Mouse (Mus musculus) G1E-ER4 (cell line): ENCODE results near the gene Gm44596. TPM values are rescaled to one million over a fixed set of nuclear protein-coding genes. Genes with fewer than 3 reads are reported as not detected.

ENCODE experiments used
- GATA1 ChIP-seq: IDR thresholded peaks from one replicate; pipeline ENCODE4 v1.8.0; 2012; ENCODE audit warnings: low read length, inconsistent platforms
- polyA plus RNA-seq: library from polyadenylated mRNA; stranded (reverse); fragments of >175 nt; gene quantifications from 2 replicates; pipeline ENCODE4 v1.2.3, GENCODE M21; 2012

The Gm44596 gene
- polyA plus RNA-seq, 1 experiment = not detected

- TF ChIP-seq GATA1 = no peak
Measured at GRCm38 (mm10) chr6:128364721-128365120, 10.6 kb upstream of the Gm44596 start.

- TF ChIP-seq GATA1 = no peak
Measured at GRCm38 (mm10) chr6:128366466-128366865, 8.8 kb upstream of the Gm44596 start.

GRCm38 (mm10) chr6:128370040-128370439, 5.3 kb upstream of the Gm44596 start:
- no peak for TF ChIP-seq GATA1

GRCm38 (mm10) chr6:128376371-128377085, 1.2 kb downstream of the Gm44596 start:
- TF ChIP-seq GATA1 = no peak

GRCm38 (mm10) chr6:128379636-128380035, 4.3 kb downstream of the Gm44596 start:
- no peak for TF ChIP-seq GATA1

GRCm38 (mm10) chr6:128381254-128381653, 6.0 kb downstream of the Gm44596 start:
- TF ChIP-seq GATA1 = no peak

GRCm38 (mm10) chr6:128383752-128384151, 8.4 kb downstream of the Gm44596 start:
- no peak for TF ChIP-seq GATA1

GRCm38 (mm10) chr6:128385026-128385425, 9.7 kb downstream of the Gm44596 start:
- TF ChIP-seq GATA1 = no peak

- TF ChIP-seq GATA1 = no peak
Measured at GRCm38 (mm10) chr6:128389185-128389584, 13.9 kb downstream of the Gm44596 start.

- TF ChIP-seq GATA1 = no peak
Measured at GRCm38 (mm10) chr6:128390683-128391082, 15.4 kb downstream of the Gm44596 start.

- no peak for TF ChIP-seq GATA1
Measured at GRCm38 (mm10) chr6:128397574-128398261, 22.4 kb downstream of the Gm44596 start.

- TF ChIP-seq GATA1 = no peak
Measured at GRCm38 (mm10) chr6:128398996-128399395, 23.7 kb downstream of the Gm44596 start, which contains the start of gene Nrip2. Gene Nrip2, plus strand, starts transcription at chr6:128399296.

GRCm38 (mm10) chr6:128399421-128400185, 24.3 kb downstream of the Gm44596 start:
- TF ChIP-seq GATA1 = no peak

GRCm38 (mm10) chr6:128404708-128405107, 29.4 kb downstream of the Gm44596 start:
- no peak for TF ChIP-seq GATA1

GRCm38 (mm10) chr6:128408544-128409125, 33.3 kb downstream of the Gm44596 start:
- TF ChIP-seq GATA1 = no peak

- TF ChIP-seq GATA1 = no peak
Measured at GRCm38 (mm10) chr6:128410305-128410704, 35.0 kb downstream of the Gm44596 start.
